Mouse (Mus musculus) embryonic facial prominence, embryonic 15.5 days (tissue): ENCODE measurements at regions not wholly inside any gene's neighbourhood (a gene's known extent, or its start where the extent isn't known, plus 50 kb on each side); places are given as distances from the start of the nearest gene placed in this dataset.
"Not testable (repeated sequence)": the region's sequence is repeated elsewhere in the genome, so short reads cannot be mapped to it uniquely, and the experiment has no call there.

ENCODE experiments used
- ATAC-seq: fragments of 200-750 bp; cut with Nextera tagmentation; 2 replicates; pipeline ENCODE4 v1.8.0; 2017; ENCODE audit warnings: low read depth, moderate TSS enrichment; ENCODE audit not compliant: insufficient number of reproducible peaks, low FRiP score, low TSS enrichment
- H3K27ac ChIP-seq: fragments of 300-500 bp; sonication (generic); replicated peaks from 2 replicates; pipeline ENCODE4 v1.5.1; 2015; ENCODE audit warnings: mild to moderate bottlenecking, inconsistent platforms
- H3K27me3 ChIP-seq: fragments of 300-500 bp; sonication (generic); 2 replicates; pipeline ENCODE4 v1.6.1; 2015; ENCODE audit warnings: inconsistent platforms
- H3K36me3 ChIP-seq: fragments of 300-500 bp; sonication (generic); 2 replicates; pipeline ENCODE4 v1.6.1; 2015; ENCODE audit warnings: mild to moderate bottlenecking, inconsistent platforms
- H3K4me1 ChIP-seq: fragments of 300-500 bp; sonication (generic); 2 replicates; pipeline ENCODE4 v1.6.1; 2015; ENCODE audit warnings: inconsistent platforms
- H3K4me2 ChIP-seq: fragments of 300-500 bp; sonication (generic); replicated peaks from 2 replicates; pipeline ENCODE4 v1.6.1; 2015; ENCODE audit warnings: mild to moderate bottlenecking, inconsistent platforms
- H3K4me3 ChIP-seq: fragments of 300-500 bp; sonication (generic); replicated peaks from 2 replicates; pipeline ENCODE4 v1.5.1; 2015; ENCODE audit warnings: mild to moderate bottlenecking, inconsistent platforms
- H3K9ac ChIP-seq: fragments of 300-500 bp; sonication (generic); 2 replicates; pipeline ENCODE4 v1.6.1; 2015; ENCODE audit warnings: inconsistent platforms
- H3K9me3 ChIP-seq: fragments of 300-500 bp; sonication (generic); replicated peaks from 2 replicates; pipeline ENCODE4 v1.6.1; 2016; ENCODE audit warnings: inconsistent platforms
- WGBS: fragments of 180-500 bp; shearing (Covaris S2); methylation state at CpG from one replicate; pipeline ENCODE4 v1.1.7; 2015; 5-methylcytosine and 5-hydroxymethylcytosine counted together

DNA sequence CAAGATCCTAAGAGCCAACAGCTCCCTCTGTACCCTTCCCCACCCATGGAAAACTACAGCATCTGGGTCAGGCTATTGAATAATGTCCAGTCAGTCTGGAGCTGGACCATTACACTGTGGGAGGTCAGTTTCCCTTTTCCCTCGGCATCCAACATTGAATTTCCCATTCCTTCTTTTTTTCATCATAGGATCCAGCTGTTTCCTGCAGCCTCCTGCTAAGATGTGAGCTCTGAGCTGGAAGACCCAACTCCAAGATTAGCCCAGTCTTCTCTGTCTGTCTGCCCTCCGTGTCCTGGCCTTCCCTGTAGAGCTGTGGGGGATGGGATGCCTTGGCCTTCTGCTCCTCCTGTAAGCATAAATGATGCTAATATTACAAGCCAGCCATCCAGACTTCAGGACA lies 138.8 kb downstream of the Nuak1 start:
- Histone ChIP-seq H3K27me3 (no peaks in the 10 kb centered on the region), H3K4me2 (no peak overlapping the region), H3K4me3 (no peak overlapping the region), H3K4me1 (no peaks in the 10 kb centered on the region), H3K27ac (no peak overlapping the region), H3K9ac (no peak overlapping the region), H3K9me3 (no peaks in the 10 kb centered on the region), H3K36me3 (no peaks in the 10 kb centered on the region)
- no peak for ATAC-seq
- 59% methylated on average over 2 of the region's 2 CpGs for WGBS

DNA sequence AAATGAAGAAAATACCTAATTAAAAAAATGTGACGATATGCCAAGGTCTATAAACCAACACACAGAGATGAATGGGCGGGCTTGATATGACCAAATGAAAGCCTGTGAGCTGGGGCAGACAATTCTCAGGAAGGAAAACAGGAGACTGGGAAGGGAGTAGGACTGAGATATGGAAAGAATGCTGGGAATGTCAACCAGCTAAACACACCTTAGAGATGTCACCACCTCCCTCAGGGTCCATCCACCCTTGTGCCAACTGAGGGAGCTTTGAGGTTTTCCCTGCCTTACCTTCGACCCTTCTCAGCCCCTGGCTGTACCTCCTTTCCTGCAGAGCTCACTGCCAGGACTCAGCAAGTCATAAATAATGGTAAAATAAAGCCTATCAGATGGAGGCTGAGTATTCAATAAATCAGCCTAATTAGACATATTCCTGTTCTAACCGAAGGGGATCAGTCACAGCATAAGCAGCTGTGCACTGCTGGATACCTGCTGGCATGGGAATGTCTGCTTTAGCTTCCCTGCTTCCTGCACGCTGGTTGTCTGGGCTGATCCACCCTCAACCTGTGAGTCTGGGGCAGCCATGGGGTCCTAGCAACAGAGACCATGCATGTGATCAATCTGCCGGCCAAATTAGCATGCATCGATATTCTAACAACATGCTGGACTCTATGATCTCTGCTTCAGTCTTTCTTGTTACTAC lies 137.4 kb downstream of the Nuak1 start:
- Histone ChIP-seq H3K9ac (no peak overlapping the region), H3K9me3 (no peaks in the 10 kb centered on the region), H3K27ac (no peak overlapping the region), H3K36me3 (no peaks in the 10 kb centered on the region), H3K27me3 (no peaks in the 10 kb centered on the region), H3K4me3 (no peak overlapping the region), H3K4me2 (no peak overlapping the region), H3K4me1 (no peaks in the 10 kb centered on the region)
- no peak for ATAC-seq
- 73% methylated on average over 7 of the region's 7 CpGs for WGBS

DNA sequence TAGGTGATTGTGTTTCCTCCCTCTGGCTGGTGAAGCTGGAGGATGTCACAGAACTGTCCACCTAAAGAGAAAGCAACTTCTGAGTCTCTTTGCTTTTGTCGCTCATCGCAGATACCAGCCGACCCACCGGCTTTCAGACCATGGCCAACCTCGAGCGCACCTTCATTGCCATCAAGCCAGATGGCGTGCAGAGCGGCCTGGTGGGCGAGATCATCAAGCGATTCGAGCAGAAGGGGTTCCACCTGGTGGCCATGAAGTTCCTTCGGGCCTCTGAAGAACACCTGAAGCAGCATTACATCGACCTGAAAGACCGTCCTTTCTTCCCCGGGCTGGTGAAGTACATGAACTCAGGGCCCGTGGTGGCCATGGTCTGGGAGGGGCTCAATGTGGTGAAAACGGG lies 131.7 kb downstream of the Nuak1 start:
- not testable (repeated sequence) for H3K27ac ChIP-seq, H3K9me3 ChIP-seq, H3K27me3 ChIP-seq, H3K4me1 ChIP-seq, H3K4me2 ChIP-seq, ATAC-seq, H3K9ac ChIP-seq, H3K4me3 ChIP-seq, H3K36me3 ChIP-seq
- WGBS = 90% methylated on average over 17 of the region's 17 CpGs

GRCm38 (mm10) chr10:84310653-84311052 lies 129.7 kb downstream of the Nuak1 start:
- Histone ChIP-seq H3K4me2 (no peak overlapping the region), H3K4me1 (no peaks in the 10 kb centered on the region), H3K27ac (no peak overlapping the region), H3K4me3 (no peak overlapping the region), H3K9ac (no peak overlapping the region), H3K9me3 (no peaks in the 10 kb centered on the region), H3K27me3 (no peaks in the 10 kb centered on the region), H3K36me3 (no peaks in the 10 kb centered on the region)
- no peak for ATAC-seq
- WGBS = 92% methylated on average over 5 of the region's 5 CpGs

DNA sequence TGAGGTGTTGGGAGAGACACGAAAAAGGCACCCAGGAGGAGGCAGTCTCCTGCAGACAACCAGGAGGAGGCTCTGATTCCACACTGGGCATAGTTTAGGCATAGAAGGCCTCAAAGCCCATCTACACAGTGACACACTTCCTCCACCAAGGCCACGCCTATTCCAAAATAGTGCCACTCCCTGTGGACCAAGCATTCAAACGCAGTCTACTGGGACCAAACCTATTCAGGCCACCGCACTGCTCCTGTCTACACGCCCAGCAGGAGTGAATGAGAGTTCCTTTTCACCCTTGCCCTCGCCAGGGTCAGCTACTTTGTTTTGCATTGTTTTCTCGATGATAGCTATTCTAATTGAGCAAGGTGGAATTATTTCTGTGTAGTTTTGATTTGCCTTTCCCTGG lies 127.7 kb downstream of the Nuak1 start:
- no peak overlapping the region for H3K27ac ChIP-seq
- ATAC-seq = no peak
- H3K36me3 ChIP-seq = no peaks in the 10 kb centered on the region
- H3K9me3 ChIP-seq = no peaks in the 10 kb centered on the region
- no peak overlapping the region for H3K9ac ChIP-seq
- H3K4me2 ChIP-seq = no peak overlapping the region
- 69% methylated on average over 7 of the region's 7 CpGs for WGBS
- no peak overlapping the region for H3K4me3 ChIP-seq
- H3K4me1 ChIP-seq = no peaks in the 10 kb centered on the region
- H3K27me3 ChIP-seq = no peaks in the 10 kb centered on the region

GRCm38 (mm10) chr10:84316857-84317256 lies 123.5 kb downstream of the Nuak1 start:
- H3K4me3 ChIP-seq = no peak overlapping the region
- H3K9me3 ChIP-seq = no peaks in the 10 kb centered on the region
- H3K9ac ChIP-seq = no peak overlapping the region
- 95% methylated on average over 1 of the region's 1 CpGs for WGBS
- no peaks in the 10 kb centered on the region for H3K4me1 ChIP-seq
- H3K27me3 ChIP-seq = no peaks in the 10 kb centered on the region
- no peak overlapping the region for H3K27ac ChIP-seq
- H3K36me3 ChIP-seq = no peaks in the 10 kb centered on the region
- ATAC-seq = no peak
- H3K4me2 ChIP-seq = no peak overlapping the region

GRCm38 (mm10) chr10:84317960-84318359 lies 122.4 kb downstream of the Nuak1 start:
- H3K27ac ChIP-seq = no peak overlapping the region
- no peaks in the 10 kb centered on the region for H3K4me1 ChIP-seq
- H3K27me3 ChIP-seq = no peaks in the 10 kb centered on the region
- 33% methylated on average over 5 of the region's 5 CpGs for WGBS
- H3K4me3 ChIP-seq = no peak overlapping the region
- no peak overlapping the region for H3K9ac ChIP-seq
- no peak overlapping the region for H3K4me2 ChIP-seq
- no peaks in the 10 kb centered on the region for H3K36me3 ChIP-seq
- no peak for ATAC-seq
- no peaks in the 10 kb centered on the region for H3K9me3 ChIP-seq
